Mouse (Mus musculus) brown adipose tissue, adult 24 weeks (tissue): ENCODE measurements around the gene Taf4. TPM values are rescaled to one million over a fixed set of nuclear protein-coding genes. Genes with fewer than 3 reads are reported as not detected.

Source experiments
- H3K27ac ChIP-seq: fragments of 200-500 bp; replicated peaks from 2 replicates; pipeline ENCODE4 v1.5.1; 2012; ENCODE audit warnings: low read depth, mild to moderate bottlenecking, low read length
- H3K4me1 ChIP-seq: fragments of 200-500 bp; 2 replicates; pipeline ENCODE4 v1.6.1; 2012; ENCODE audit warnings: low read length, mixed read lengths; ENCODE audit not compliant: control insufficient read depth, insufficient read depth, insufficient read length
- H3K4me3 ChIP-seq: fragments of 200-500 bp; 2 replicates; pipeline ENCODE4 v1.5.1; 2012; ENCODE audit warnings: low read depth, mild to moderate bottlenecking, low read length, moderate library complexity; ENCODE audit not compliant: insufficient read depth
- polyA plus RNA-seq: library from polyadenylated mRNA; stranded (reverse); fragments of >200 nt; gene quantifications from 2 replicates; pipeline ENCODE4 v1.2.4, GENCODE M21; 2012; ENCODE audit not compliant: missing spikeins, insufficient read depth, insufficient read length

Gene Taf4
- polyA plus RNA-seq, 1 experiment = 8.0 TPM

DNA sequence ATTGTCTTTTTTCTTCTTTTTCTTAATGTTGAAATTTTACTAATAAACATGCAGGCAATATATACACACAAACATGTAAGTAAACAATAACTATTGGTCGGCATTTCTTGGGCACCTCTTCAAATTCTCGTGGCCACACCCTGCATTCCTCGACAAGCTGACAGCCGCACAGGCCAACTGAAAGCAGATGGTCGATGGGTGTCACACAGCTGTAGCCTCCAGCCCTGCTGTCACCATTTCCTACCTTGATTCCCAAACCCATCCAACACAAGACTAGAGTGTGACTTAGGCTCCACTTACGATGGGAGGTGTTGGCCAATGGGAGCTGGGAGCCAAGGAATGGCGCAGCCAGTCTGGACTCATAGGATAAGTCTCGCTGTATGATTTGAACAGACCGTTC is 25.2 kb upstream of the Taf4 start:
- Histone ChIP-seq H3K27ac (no peak overlapping the region), H3K4me3 (no peak overlapping the region), H3K4me1 (no peaks in the 10 kb centered on the region)

GRCm38 (mm10) chr2:179998431-179998830 is 22.0 kb upstream of the Taf4 start:
- H3K27ac ChIP-seq = no peak overlapping the region

GRCm38 (mm10) chr2:179993071-179993470 is 16.6 kb upstream of the Taf4 start:
- no peak overlapping the region for H3K27ac ChIP-seq
- no peaks in the 10 kb centered on the region for H3K4me1 ChIP-seq
- no peak overlapping the region for H3K4me3 ChIP-seq

More at GRCm38 (mm10) chr2:179998431-179998830, 22.0 kb upstream of the Taf4 start:
- no peak overlapping the region for H3K4me3 ChIP-seq
- no peaks in the 10 kb centered on the region for H3K4me1 ChIP-seq

DNA sequence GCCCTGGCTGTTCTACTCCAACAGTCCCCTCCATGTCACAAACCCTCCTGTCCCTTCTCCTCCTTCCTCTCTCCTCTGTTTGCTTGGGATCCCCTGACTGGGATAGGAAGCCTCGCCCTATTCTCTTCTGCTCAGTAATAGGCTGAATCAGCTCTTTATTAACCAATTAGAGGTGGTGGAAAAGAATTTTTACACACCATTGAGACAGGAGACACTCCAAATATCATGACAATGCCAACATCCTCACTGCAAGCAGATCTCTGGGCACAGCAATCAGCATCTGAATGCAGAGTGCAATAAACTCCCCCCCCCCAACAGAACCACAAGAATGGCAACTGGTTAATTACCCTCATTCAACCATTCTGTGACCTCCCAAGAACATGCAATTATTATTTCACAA is 12.7 kb upstream of the Taf4 start:
- H3K27ac ChIP-seq = no peak overlapping the region
- no peaks in the 10 kb centered on the region for H3K4me1 ChIP-seq
- H3K4me3 ChIP-seq = no peak overlapping the region

GRCm38 (mm10) chr2:179986437-179987022 is 10.1 kb upstream of the Taf4 start:
- Histone ChIP-seq H3K27ac (no peak overlapping the region), H3K4me1 (no peaks in the 10 kb centered on the region), H3K4me3 (no peak overlapping the region)

GRCm38 (mm10) chr2:179985695-179986094 is 9.2 kb upstream of the Taf4 start:
- H3K27ac ChIP-seq = no peak overlapping the region
- H3K4me1 ChIP-seq = no peaks in the 10 kb centered on the region
- no peak overlapping the region for H3K4me3 ChIP-seq

DNA sequence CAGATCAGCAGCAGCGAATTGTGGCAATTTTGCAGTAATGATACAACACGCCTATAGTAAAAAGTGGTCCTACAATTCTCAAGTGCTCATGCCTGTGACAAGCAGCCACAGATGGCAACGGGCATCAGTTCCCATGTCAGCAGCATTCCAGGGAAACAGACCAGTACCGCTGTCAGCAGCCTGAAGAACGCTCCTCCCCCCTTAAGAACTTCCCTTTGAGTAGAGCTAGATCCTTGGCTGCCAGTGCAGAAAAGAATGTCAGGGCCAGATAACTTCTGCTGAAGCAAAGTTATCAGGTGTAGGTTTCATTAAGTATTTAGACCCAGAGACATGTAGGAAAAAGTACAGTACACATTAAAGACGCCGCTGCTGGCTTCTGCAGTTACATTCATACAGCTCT is 8.4 kb upstream of the Taf4 start:
- H3K4me1 ChIP-seq = no peaks in the 10 kb centered on the region
- no peak overlapping the region for H3K27ac ChIP-seq
- no peak overlapping the region for H3K4me3 ChIP-seq

GRCm38 (mm10) chr2:179982715-179983114 is 6.3 kb upstream of the Taf4 start:
- Histone ChIP-seq H3K4me1 (no peaks in the 10 kb centered on the region; the same call in none of the 2 replicates), H3K4me3 (no peak overlapping the region), H3K27ac (no peak overlapping the region)

DNA sequence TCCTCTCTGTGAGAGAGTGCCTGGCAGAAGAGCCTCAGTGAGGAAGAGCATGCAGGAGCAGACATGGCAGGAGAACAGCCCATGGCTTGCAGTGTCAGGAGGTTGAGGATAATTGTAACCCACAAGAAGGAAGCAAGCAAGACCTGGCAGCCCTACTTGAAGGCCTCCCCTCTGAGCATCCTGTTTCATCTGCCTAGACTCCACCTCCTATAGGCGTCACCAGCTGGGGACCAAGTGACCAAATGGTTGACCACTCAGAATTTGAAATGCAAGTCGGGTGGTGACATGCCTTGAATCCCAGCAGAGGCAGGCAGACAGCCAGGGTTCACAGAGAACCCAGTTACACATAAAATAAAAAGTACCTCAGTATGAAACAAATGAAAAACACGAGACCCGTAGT is 4.2 kb upstream of the Taf4 start:
- no peak overlapping the region for H3K4me3 ChIP-seq
- no peak overlapping the region for H3K27ac ChIP-seq
- no peaks in the 10 kb centered on the region; the same call in none of the 2 replicates for H3K4me1 ChIP-seq

- no peak overlapping the region for H3K4me3 ChIP-seq
- peaks cover 4% of the 10 kb centered on the region for H3K4me1 ChIP-seq
- H3K27ac ChIP-seq = no peak overlapping the region
These were observed 3.4 kb upstream of the Taf4 start for GRCm38 (mm10) chr2:179979836-179980235.

DNA sequence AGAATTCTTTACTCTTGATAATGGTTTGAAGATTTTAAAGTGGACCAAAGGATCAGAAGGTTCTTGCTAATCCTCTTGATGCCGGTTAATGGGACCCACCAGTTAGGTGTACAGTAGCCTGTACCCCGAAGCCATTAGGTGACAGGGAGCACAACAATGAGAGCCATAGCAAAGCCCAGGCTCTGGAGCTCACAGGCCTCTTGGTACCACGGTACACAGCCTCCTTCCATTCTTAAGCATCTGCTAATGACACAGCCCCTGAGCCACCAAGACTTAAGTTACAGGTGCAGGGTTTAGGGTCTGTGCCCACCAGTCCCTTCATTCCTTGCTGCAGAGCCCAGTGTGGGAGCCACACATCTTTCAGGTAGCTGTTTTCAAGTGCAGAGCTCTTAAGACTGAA is 1.8 kb upstream of the Taf4 start:
- Histone ChIP-seq H3K27ac (no peak overlapping the region), H3K4me1 (peaks cover 14% of the 10 kb centered on the region), H3K4me3 (no peak overlapping the region)

DNA sequence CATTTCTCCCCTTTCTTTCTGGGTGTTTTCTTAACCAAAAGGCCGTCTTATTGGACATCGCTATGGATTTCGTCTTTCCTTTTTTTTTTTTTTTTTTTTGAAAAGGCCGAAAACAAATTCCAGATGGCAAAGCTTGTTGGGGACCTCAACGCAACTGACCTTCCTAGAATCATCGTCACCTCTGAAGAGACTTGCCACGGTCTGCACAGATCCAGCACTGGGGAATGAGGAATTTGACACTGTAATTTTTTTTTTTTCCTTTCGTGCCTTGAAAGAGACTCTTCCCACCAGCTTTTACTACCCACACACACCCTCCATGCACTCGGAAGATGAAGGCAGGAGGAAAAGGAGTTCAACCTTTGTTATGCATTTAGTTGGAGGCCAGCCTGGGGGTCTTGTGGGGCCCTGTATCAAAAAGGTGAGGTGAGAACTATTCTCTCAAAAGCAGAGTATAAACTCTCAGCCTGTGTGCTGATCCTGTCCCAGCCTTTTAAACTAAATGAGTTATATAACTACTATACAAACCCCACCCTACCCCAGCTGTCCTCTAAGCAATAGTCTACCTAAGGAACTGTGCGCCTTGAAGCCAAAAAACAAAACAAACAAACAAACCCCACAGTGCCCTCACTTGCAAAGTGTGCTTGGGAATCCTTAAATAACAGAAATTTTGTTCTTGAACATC is 1.0 kb upstream of the Taf4 start:
- peaks cover 15% of the 10 kb centered on the region for H3K4me1 ChIP-seq
- H3K4me3 ChIP-seq = peak overlapping the region; percentile 78
- peak overlapping the region; percentile 74 for H3K27ac ChIP-seq

GRCm38 (mm10) chr2:179976295-179976627 is 185 bp downstream of the Taf4 start:
- peak overlapping the region; percentile 100 for H3K4me3 ChIP-seq
- H3K27ac ChIP-seq = peak overlapping the region; percentile 89
- H3K4me1 ChIP-seq = peaks cover 24% of the 10 kb centered on the region

- H3K4me1 ChIP-seq = peaks cover 26% of the 10 kb centered on the region
- no peak overlapping the region for H3K27ac ChIP-seq
- peak overlapping the region; percentile 100 for H3K4me3 ChIP-seq
These were observed 595 bp downstream of the Taf4 start for GRCm38 (mm10) chr2:179975851-179976250.

DNA sequence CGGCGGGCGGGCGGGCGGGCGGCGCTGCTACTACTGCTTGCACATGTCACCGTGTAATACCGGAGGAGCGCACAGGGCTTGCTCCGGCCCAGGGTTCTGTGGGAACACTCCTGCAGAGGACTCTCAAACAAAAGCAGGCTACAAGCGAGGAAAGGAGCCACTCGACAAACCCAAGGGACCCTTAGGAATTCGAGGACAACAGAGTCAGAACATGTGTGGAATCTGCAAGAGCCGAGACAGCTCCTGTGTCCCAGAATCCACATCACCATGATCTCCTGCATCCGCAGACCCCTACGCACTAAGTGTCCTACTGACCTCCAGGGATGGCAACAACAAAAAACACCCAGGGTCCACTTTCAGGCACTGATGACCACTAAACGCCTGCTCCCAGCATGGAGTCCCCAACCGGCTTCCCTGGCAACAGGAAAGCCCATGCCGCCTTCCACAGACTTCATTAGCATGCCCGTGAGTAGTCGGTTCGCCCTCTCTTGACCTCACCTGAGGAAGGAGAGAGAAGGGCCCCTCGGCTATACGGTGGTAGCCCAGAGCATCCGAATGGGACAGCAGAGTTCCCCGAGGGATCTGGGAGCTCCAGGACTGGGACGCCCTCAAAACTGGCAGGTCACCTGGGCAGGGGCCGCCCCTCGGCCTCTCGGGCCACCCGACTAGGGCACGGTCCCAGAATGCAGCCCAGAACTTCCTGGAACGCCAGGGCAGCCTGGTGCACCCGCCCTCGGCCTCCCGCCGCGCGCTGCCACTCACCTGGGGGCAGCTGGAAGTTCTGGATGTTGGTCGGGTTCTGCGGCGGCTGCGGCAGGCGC is 1.6 kb downstream of the Taf4 start:
- H3K4me1 ChIP-seq = peaks cover 27% of the 10 kb centered on the region
- H3K27ac ChIP-seq = no peak overlapping the region

More for the DNA sequence above, 1.6 kb downstream of the Taf4 start:
- peak overlapping the region; percentile 62 for H3K4me3 ChIP-seq
